Comparison of ENCODE assay signal across 9 mouse cellular contexts in genomic region chr5:30369426-30369825, GRCm38 (mm10).
DNase-seq lines count a peak whose midpoint lies in the region; TF ChIP-seq lines count a peak whose summit lies in the region.
"Had no signal": no experiment of that assay in that cellular context is flagged by ENCODE, and none has a peak within 500 bp of the region (broad histone marks: within the 10 kb centered on the region; RNA-seq: fewer than 3 reads in every experiment).

No protein-coding gene starts in this region.

- DNase-seq in left cerebral cortex, adult 11 months (ENCODE audit: low spot score) = peak; percentile 15
- DNase-seq in left cerebral cortex, postnatal 4 days = no peak
- DNase-seq in brain, adult 2 months (ENCODE audit: low read depth, low spot score) = peak; percentile 42
- DNase-seq in layer of hippocampus, adult 2 months (ENCODE audit: low spot score in 2 of 2) = peak; percentile 34 to 36
- peak; percentile 58 to 64 for DNase-seq in right cerebral cortex, postnatal 10 days (ENCODE audit: low spot score in 2 of 2)
- no peak for DNase-seq in kidney, postnatal 25 days
- no peak for DNase-seq in midbrain, embryonic 10.5 days (ENCODE audit: low spot score)
- no peak for DNase-seq in liver

- WGBS in midbrain, embryonic 10.5 days = 85% methylated on average over 5 of the region's 5 CpGs

- no peaks in the 10 kb centered on the region for H3K4me1 ChIP-seq in midbrain, embryonic 10.5 days

- intact Hi-C loops in left cerebral cortex, postnatal 4 days (cut with DNase I) = no loop called here

- H3K27ac ChIP-seq in layer of hippocampus, adult 2 months = no peak overlapping the region
- H3K27ac ChIP-seq in midbrain, embryonic 10.5 days (replicated peaks) = no peak overlapping the region
- H3K27ac ChIP-seq: liver, embryonic 15.5 days had no signal

- no peak overlapping the region for H3K4me3 ChIP-seq in layer of hippocampus, adult 2 months
- no peak overlapping the region for H3K4me3 ChIP-seq in midbrain, embryonic 10.5 days
- H3K4me3 ChIP-seq: liver, embryonic 15.5 days had no signal

- no peaks in the 10 kb centered on the region for H3K36me3 ChIP-seq in midbrain, embryonic 10.5 days
- H3K36me3 ChIP-seq: liver, embryonic 15.5 days had no signal

- no peaks in the 10 kb centered on the region for H3K9me3 ChIP-seq in midbrain, embryonic 10.5 days (replicated peaks)
- H3K9me3 ChIP-seq: liver, embryonic 15.5 days had no signal

- no peaks in the 10 kb centered on the region for H3K27me3 ChIP-seq in midbrain, embryonic 10.5 days (ENCODE audit: low read depth, poor library complexity, severe bottlenecking)
- H3K27me3 ChIP-seq: liver, embryonic 15.5 days had no signal

- TF ChIP-seq CTCF in layer of hippocampus, adult 2 months (conservative IDR thresholded peaks at IDR 0.05) = no peak

Comparison
In these comparisons a context has a peak if more than half of its experiments do, and no peak if none do; other contexts are left out.
1. DNase-seq: peak in left cerebral cortex, adult 11 months (single experiment), brain, adult 2 months (single experiment), layer of hippocampus, adult 2 months (2 of 2) and right cerebral cortex, postnatal 10 days (2 of 2); none in left cerebral cortex, postnatal 4 days (single experiment), kidney, postnatal 25 days (0 of 2), midbrain, embryonic 10.5 days (single experiment) and liver (single experiment).